Mouse (Mus musculus) limb, embryonic 15.5 days (tissue): ENCODE data around the gene Kat6b. TPM values are rescaled to one million over a fixed set of nuclear protein-coding genes. Genes with fewer than 3 reads are reported as not detected.
"Not testable (repeated sequence)": the region's sequence is repeated elsewhere in the genome, so short reads cannot be mapped to it uniquely, and the experiment has no call there.

Experiments
- ATAC-seq: fragments of 200-750 bp; cut with Nextera tagmentation; 2 replicates; pipeline ENCODE4 v1.8.0; 2017; ENCODE audit warnings: low read depth, moderate TSS enrichment; ENCODE audit not compliant: insufficient number of reproducible peaks, low FRiP score, low TSS enrichment
- H3K27ac ChIP-seq: fragments of 300-500 bp; sonication (generic); 2 replicates; pipeline ENCODE4 v1.5.1; 2015; ENCODE audit warnings: moderate library complexity, mild to moderate bottlenecking, inconsistent platforms
- H3K27me3 ChIP-seq: fragments of 300-500 bp; sonication (generic); 2 replicates; pipeline ENCODE4 v1.6.1; 2015; ENCODE audit warnings: inconsistent platforms
- H3K36me3 ChIP-seq: fragments of 300-500 bp; sonication (generic); 2 replicates; pipeline ENCODE4 v1.6.1; 2015; ENCODE audit warnings: inconsistent platforms
- H3K4me1 ChIP-seq: fragments of 300-500 bp; sonication (generic); 2 replicates; pipeline ENCODE4 v1.6.1; 2015; ENCODE audit warnings: inconsistent platforms
- H3K4me2 ChIP-seq: fragments of 300-500 bp; sonication (generic); 2 replicates; pipeline ENCODE4 v1.6.1; 2015; ENCODE audit warnings: mild to moderate bottlenecking, inconsistent platforms
- H3K4me3 ChIP-seq: fragments of 300-500 bp; sonication (generic); 2 replicates; pipeline ENCODE4 v1.5.1; 2015; ENCODE audit warnings: mild to moderate bottlenecking, inconsistent platforms
- H3K9ac ChIP-seq: fragments of 300-500 bp; sonication (generic); 2 replicates; pipeline ENCODE4 v1.6.1; 2015; ENCODE audit warnings: inconsistent platforms
- H3K9me3 ChIP-seq: fragments of 300-500 bp; sonication (generic); 2 replicates; pipeline ENCODE4 v1.6.1; 2016; ENCODE audit warnings: inconsistent platforms
- WGBS: fragments of 180-500 bp; shearing (Covaris S2); methylation state at CpG from one replicate; pipeline ENCODE4 v1.1.7; 2015; 5-methylcytosine and 5-hydroxymethylcytosine counted together
- polyA plus RNA-seq: library from polyadenylated mRNA; unstranded; fragments of >200 nt; fragmentation: Nextera tagmentation; extraction: Ambion mirVana; gene quantifications from 2 replicates; pipeline ENCODE4 v1.2.1, GENCODE M21; 2015

The Kat6b gene
- polyA plus RNA-seq, 1 experiment from 2014 or later: 22.9 TPM

- 55% methylated on average over 7 of the region's 7 CpGs for WGBS
- no peak overlapping the region for H3K27ac ChIP-seq
- no peaks in the 10 kb centered on the region for H3K36me3 ChIP-seq
- H3K4me3 ChIP-seq: no peak overlapping the region
- no peak overlapping the region for H3K4me2 ChIP-seq
- no peaks in the 10 kb centered on the region for H3K27me3 ChIP-seq
- peaks cover 22% of the 10 kb centered on the region; the same call in 1 of the 2 replicates for H3K4me1 ChIP-seq
- H3K9me3 ChIP-seq: no peaks in the 10 kb centered on the region
- no peak for ATAC-seq
- H3K9ac ChIP-seq: no peak overlapping the region
These were observed 22.5 kb upstream of the Kat6b start for GRCm38 (mm10) chr14:21458696-21459095.

GRCm38 (mm10) chr14:21459163-21459562, 22.1 kb upstream of the Kat6b start:
- Histone ChIP-seq H3K4me1 (peaks cover 22% of the 10 kb centered on the region; the same call in 1 of the 2 replicates), H3K4me2 (no peak overlapping the region), H3K27me3 (no peaks in the 10 kb centered on the region), H3K9ac (no peak overlapping the region), H3K36me3 (no peaks in the 10 kb centered on the region), H3K9me3 (no peaks in the 10 kb centered on the region), H3K27ac (no peak overlapping the region), H3K4me3 (no peak overlapping the region)
- WGBS: 65% methylated on average over 4 of the region's 4 CpGs
- ATAC-seq: no peak

- Histone ChIP-seq H3K9me3 (no peaks in the 10 kb centered on the region), H3K4me1 (peaks cover 22% of the 10 kb centered on the region; the same call in 1 of the 2 replicates), H3K27ac (peak overlapping the region; percentile 38; the same call in 1 of the 2 replicates), H3K9ac (no peak overlapping the region), H3K27me3 (no peaks in the 10 kb centered on the region), H3K4me2 (no peak overlapping the region), H3K4me3 (no peak overlapping the region), H3K36me3 (no peaks in the 10 kb centered on the region)
- peak; percentile 83; the same call in 1 of the 2 replicates for ATAC-seq
- WGBS: 34% methylated on average over 3 of the region's 3 CpGs
These were observed 18.8 kb upstream of the Kat6b start for GRCm38 (mm10) chr14:21462398-21462797.

GRCm38 (mm10) chr14:21463117-21463712, 18.0 kb upstream of the Kat6b start:
- H3K27me3 ChIP-seq: no peaks in the 10 kb centered on the region
- 69% methylated on average over 9 of the region's 9 CpGs for WGBS
- H3K9me3 ChIP-seq: no peaks in the 10 kb centered on the region
- H3K4me3 ChIP-seq: no peak overlapping the region
- ATAC-seq: no peak
- H3K9ac ChIP-seq: no peak overlapping the region
- no peak overlapping the region for H3K4me2 ChIP-seq
- H3K4me1 ChIP-seq: peaks cover 22% of the 10 kb centered on the region; the same call in 1 of the 2 replicates
- no peak overlapping the region for H3K27ac ChIP-seq
- H3K36me3 ChIP-seq: no peaks in the 10 kb centered on the region

- Histone ChIP-seq H3K27ac (no peak overlapping the region), H3K9ac (no peak overlapping the region), H3K27me3 (no peaks in the 10 kb centered on the region), H3K4me1 (no peaks in the 10 kb centered on the region; the same call in 1 of the 2 replicates), H3K9me3 (no peaks in the 10 kb centered on the region), H3K36me3 (no peaks in the 10 kb centered on the region), H3K4me3 (no peak overlapping the region), H3K4me2 (no peak overlapping the region)
- ATAC-seq: no peak
- WGBS: 85% methylated on average over 5 of the region's 5 CpGs
These were observed 10.8 kb upstream of the Kat6b start for GRCm38 (mm10) chr14:21470386-21470785.

GRCm38 (mm10) chr14:21471975-21472374, 9.3 kb upstream of the Kat6b start:
- no peak overlapping the region for H3K27ac ChIP-seq
- WGBS: 96% methylated on average over 2 of the region's 2 CpGs
- no peak overlapping the region for H3K4me2 ChIP-seq
- H3K27me3 ChIP-seq: no peaks in the 10 kb centered on the region
- no peaks in the 10 kb centered on the region for H3K36me3 ChIP-seq
- H3K9me3 ChIP-seq: no peaks in the 10 kb centered on the region
- H3K4me3 ChIP-seq: no peak overlapping the region
- no peak overlapping the region for H3K9ac ChIP-seq
- H3K4me1 ChIP-seq: no peaks in the 10 kb centered on the region; the same call in 1 of the 2 replicates
- ATAC-seq: no peak

- ATAC-seq, H3K4me2 ChIP-seq, H3K9ac ChIP-seq, H3K4me3 ChIP-seq, H3K27me3 ChIP-seq, H3K9me3 ChIP-seq, H3K4me1 ChIP-seq, H3K36me3 ChIP-seq, H3K27ac ChIP-seq: not testable (repeated sequence)
- WGBS: 84% methylated on average over 4 of the region's 4 CpGs
These were observed 6.6 kb upstream of the Kat6b start for GRCm38 (mm10) chr14:21474593-21475132.

- ATAC-seq: no peak
- WGBS: 83% methylated on average over 2 of the region's 2 CpGs
- Histone ChIP-seq H3K4me3 (no peak overlapping the region), H3K4me2 (no peak overlapping the region), H3K27me3 (no peaks in the 10 kb centered on the region), H3K27ac (no peak overlapping the region), H3K9me3 (no peaks in the 10 kb centered on the region), H3K36me3 (no peaks in the 10 kb centered on the region), H3K9ac (no peak overlapping the region), H3K4me1 (no peaks in the 10 kb centered on the region)
These were observed 4.1 kb upstream of the Kat6b start for GRCm38 (mm10) chr14:21477181-21477580.

GRCm38 (mm10) chr14:21479566-21479965, 1.7 kb upstream of the Kat6b start:
- Histone ChIP-seq H3K4me2 (no peak overlapping the region), H3K27ac (no peak overlapping the region), H3K9me3 (no peaks in the 10 kb centered on the region), H3K9ac (no peak overlapping the region), H3K36me3 (no peaks in the 10 kb centered on the region), H3K4me1 (no peaks in the 10 kb centered on the region), H3K27me3 (no peaks in the 10 kb centered on the region), H3K4me3 (no peak overlapping the region)
- 95% methylated on average over 8 of the region's 8 CpGs for WGBS
- ATAC-seq: no peak

- Histone ChIP-seq H3K27ac (no peak overlapping the region), H3K9ac (no peak overlapping the region), H3K36me3 (no peaks in the 10 kb centered on the region), H3K4me1 (no peaks in the 10 kb centered on the region), H3K9me3 (no peaks in the 10 kb centered on the region), H3K27me3 (no peaks in the 10 kb centered on the region), H3K4me3 (no peak overlapping the region), H3K4me2 (no peak overlapping the region)
- ATAC-seq: no peak
- WGBS: 86% methylated on average over 5 of the region's 5 CpGs
These were observed 1.0 kb upstream of the Kat6b start for GRCm38 (mm10) chr14:21480191-21480590.

GRCm38 (mm10) chr14:21484199-21484598, 3.0 kb downstream of the Kat6b start:
- H3K4me1 ChIP-seq: no peaks in the 10 kb centered on the region
- ATAC-seq: no peak
- no peak overlapping the region for H3K27ac ChIP-seq
- no peaks in the 10 kb centered on the region for H3K27me3 ChIP-seq
- WGBS: 71% methylated on average over 2 of the region's 2 CpGs
- no peaks in the 10 kb centered on the region for H3K36me3 ChIP-seq
- H3K9ac ChIP-seq: no peak overlapping the region
- H3K4me3 ChIP-seq: no peak overlapping the region
- H3K4me2 ChIP-seq: no peak overlapping the region
- no peaks in the 10 kb centered on the region for H3K9me3 ChIP-seq

- no peaks in the 10 kb centered on the region for H3K9me3 ChIP-seq
- ATAC-seq: no peak
- 94% methylated on average over 10 of the region's 10 CpGs for WGBS
These were observed 3.5 kb downstream of the Kat6b start for GRCm38 (mm10) chr14:21484693-21485092.

More at GRCm38 (mm10) chr14:21484693-21485092, 3.5 kb downstream of the Kat6b start:
- H3K4me1 ChIP-seq: no peaks in the 10 kb centered on the region
- no peaks in the 10 kb centered on the region for H3K27me3 ChIP-seq
- no peak overlapping the region for H3K9ac ChIP-seq
- H3K4me3 ChIP-seq: no peak overlapping the region
- H3K4me2 ChIP-seq: no peak overlapping the region
- no peaks in the 10 kb centered on the region for H3K36me3 ChIP-seq
- no peak overlapping the region for H3K27ac ChIP-seq
